Mouse (Mus musculus) megakaryocyte progenitor cell, adult 5-6 weeks (primary cell): ENCODE data around the gene Rtl3. TPM values are rescaled to one million over a fixed set of nuclear protein-coding genes. Genes with fewer than 3 reads are reported as not detected.

Experiments used
- ATAC-seq: replicated peaks from 2 replicates; pipeline ENCODE4 v1.8.0; 2016; ENCODE audit warnings: mild to moderate bottlenecking, moderate TSS enrichment, inconsistent platforms; ENCODE audit not compliant: poor library complexity
- total RNA-seq, 2 experiments: library from RNA; stranded (forward) in 1 of 2; stranded (reverse) in 1 of 2; fragments of 157-497, 149-512 nt in 1 of 2; fragments of 200-1000 nt in 1 of 2; gene quantifications; 2 replicates each; pipeline versions ENCODE4 v1.2.3 to v1.2.4; 2015 to 2017

Rtl3 gene
- total RNA-seq (2015): not detected in 2 replicates
- total RNA-seq (2017): not detected in 2 replicates

DNA sequence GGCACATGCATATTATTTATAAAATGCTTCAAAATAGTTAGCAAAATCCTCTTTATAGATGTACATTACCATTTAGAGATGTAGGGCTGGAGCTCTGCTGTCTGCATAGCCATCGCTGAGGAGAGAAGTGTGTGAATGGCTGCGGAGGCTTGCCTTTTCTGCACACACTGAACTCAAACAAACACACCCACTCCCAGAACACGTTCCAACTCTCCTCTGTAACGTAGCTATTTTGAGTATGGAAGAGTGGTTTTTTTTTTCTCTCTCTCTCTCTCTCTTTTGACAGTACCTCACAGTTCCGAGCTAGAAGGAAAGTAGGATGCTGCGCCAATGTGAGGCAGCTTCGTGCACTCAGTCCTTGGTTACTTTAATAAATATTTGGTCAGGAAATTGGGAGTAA lies at the start of gene Rtl3:
Gene Rtl3 (minus strand): TSS at position 236 of the 400 bp plus-strand sequence.
- no peak for ATAC-seq

DNA sequence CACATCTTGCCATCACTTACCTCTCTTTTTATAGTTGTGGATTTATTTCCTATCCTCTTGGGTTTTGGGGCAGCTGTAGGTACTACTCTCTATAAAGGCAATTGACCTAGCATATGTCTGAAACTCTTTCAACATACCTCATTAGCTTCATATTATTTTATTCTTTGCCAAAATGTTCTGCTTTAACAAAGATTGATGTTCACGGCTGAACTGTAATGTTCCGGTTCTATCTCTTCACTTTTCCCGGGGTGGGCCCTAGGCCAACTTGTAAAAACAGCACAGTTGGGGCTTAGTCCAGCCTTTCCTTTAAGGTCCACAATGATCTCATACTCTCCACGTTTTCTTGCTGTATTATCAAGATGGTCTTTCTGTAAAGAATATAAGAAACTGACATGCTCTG lies 31.9 kb upstream of the Rtl3 start:
- ATAC-seq: no peak

DNA sequence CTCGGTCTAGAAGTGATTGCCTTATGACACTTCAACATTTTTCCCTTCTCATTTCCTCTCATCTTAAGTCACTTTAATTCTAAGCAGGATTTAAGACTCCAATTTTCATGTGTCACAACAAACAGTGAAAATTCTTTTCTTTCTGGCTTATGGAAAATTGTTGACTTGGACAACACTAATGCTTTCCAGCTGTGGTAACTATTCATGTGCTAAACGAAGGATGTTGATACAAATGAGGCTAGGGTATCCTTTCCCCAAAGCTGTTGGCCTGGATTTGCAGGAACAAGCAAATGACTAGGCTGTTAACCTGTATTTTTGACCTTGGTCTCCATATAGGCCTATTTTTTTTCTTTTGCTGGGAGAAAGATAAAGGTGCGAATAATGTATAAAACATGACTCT lies 31.4 kb upstream of the Rtl3 start:
- ATAC-seq: no peak

DNA sequence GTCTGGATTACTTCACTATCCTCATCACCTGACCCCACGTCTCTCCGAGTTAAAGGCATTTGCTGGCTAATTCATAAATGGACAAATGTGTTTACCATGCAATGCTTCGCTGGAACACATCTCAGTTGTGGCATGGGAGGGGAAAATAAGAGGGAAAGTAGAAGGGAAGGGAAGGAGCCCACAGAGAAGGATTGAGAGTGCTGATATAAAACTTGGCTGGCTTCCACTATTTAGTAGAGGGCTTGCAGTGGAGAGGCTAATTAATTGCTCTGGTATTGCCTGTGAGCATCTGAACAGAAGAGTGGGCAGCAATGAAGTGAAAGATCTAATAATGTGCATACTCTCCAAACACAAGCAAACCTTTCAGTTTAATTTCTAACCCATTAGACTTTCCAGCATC lies 31.0 kb upstream of the Rtl3 start:
- ATAC-seq: no peak

DNA sequence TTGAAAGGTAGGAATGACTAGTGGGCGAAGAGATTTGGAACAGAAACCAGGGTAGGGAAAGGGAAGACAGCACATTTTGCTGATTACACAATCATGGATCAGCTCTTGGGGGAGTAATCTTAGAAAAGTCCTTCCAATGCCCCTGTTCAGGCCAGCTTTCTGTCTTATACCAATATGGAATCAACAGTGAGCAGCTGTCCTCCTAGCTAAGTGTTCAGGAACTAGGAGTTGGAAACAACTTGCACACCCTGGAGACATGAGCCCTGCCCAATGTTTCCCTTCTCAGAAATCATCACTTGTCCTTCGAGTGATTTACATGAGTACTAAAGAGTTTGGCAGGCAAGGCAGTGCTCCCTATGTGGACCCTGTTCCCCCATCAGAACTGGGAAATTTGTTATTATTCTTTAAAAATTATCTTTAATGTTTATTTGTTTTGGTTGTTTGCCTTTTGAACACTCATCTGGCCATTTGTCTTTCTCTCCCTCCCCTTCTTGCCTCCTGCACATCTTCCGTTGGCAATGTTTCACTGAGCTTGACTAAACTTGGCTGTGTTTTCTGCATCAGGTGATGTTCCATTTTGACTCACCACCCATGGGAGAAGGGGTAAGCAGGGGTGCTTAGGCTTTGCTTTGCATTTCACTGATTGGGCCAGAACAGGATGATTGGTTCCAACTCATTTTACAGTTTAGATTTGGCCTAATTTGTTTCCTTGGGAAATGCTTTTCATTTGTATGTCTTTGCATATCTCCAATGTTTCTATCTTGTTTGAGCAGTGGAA lies 13.3 kb upstream of the Rtl3 start:
- no peak for ATAC-seq

DNA sequence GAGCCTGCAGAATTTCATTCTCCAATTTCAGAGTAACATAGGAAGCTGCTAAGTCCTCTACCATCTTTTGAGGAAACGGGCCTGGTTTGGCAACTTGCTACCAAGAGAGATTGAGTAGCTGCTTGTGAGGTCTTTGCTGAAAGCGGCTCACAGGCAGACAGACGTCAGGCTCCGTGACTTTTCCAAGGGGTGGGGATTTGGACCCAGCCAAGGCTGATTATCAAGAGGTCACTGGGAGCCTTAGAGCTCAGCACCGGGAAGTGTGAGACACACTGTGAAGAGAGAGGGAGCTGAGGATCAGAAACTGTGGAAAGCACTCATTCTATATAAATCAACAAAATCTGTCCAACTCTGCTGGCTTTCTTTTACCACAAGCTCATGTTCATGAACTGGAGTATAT lies 853 bp downstream of the Rtl3 start:
- ATAC-seq: no peak

DNA sequence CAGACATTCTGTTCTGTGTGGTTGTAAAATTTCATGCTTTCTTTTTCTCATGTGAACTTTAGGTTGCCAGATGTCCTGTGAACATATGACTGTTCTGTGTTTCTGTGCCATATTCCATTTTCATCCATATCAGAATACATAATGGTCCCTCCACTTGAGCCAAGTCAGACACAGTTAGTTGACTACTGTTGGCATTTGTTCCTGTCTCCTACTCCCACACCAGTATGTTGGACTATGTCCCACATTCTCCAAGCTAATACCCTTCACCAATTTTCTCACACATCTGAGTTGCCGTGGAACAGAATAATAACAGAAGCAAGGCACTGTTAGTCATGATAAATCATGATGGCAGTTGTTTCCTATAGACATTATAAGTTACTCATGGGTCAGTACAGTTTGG lies 9.9 kb downstream of the Rtl3 start:
- no peak for ATAC-seq

DNA sequence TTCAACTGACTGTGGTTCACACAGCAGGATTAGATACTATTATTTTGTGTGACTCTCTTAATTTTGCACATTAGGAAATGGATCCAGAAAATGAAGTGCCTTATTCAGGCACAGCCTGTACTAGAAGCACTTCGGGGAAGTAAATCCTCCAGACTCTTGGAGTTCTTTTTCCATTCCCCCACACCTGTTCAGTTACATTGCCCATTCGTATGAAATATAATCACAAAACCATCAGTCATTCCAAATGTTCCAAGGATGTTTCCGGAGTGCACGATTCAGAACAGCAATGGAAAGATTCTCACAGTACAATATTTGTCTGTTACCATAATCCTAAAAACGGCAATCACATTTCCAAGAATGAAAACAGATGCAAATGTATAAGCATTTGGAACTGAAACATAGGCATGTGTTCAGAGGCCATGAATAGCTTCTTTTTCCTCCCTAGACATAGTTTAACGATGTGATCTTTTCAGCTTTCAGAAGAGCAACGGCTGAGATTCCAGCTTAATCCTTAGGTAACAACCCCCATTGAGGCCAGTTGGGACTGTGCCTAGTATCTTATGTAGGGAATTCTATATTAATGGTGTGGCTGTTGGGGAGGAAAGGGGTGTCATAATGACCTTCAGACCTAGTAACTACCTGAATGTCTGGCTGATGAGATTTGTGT lies 30.8 kb downstream of the Rtl3 start:
- ATAC-seq: no peak

DNA sequence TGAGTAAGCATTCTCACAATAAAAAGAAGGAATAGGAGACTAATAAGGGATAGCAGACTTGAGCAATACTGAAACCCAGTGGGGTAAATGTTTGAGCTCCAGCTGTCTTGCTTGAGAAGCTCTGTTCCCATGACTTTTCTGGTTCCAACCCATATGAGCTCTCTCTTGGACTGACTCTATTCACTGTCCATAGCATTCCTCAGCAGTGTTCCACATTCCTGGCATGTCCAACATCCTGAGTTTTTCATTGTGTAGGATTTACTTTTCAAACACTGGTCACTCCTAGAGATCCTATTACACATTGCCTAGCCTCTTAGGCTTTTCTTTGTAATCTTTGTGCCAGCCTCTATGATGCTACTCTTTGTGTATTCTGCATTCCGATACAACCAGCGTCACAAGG lies 36.1 kb downstream of the Rtl3 start:
- no peak for ATAC-seq

DNA sequence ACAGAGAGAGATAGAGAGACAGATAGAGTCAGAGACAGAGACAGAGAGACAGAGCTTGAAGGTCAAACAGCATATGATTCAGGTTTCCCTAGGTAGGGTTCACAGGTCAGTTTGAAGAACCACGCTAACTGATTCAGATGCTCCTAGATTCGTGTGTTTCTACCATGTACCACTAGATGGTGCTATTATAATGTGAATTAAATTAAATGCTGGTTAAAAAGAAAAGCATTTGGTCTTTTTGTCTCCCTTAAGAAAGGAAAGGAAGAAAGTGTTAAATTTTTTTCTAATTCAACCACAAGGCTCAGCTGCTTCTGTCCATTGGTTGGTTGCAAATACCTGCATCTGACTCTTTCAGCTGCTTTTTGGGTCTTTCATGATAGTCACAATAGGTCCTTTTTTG lies 45.8 kb downstream of the Rtl3 start:
- peak; percentile 73 for ATAC-seq

Other genes starting within 250 kb of the Rtl3 start
- gene Cysltr1, start 237.0 kb downstream of the Rtl3 start, total RNA-seq (2015): 1.6 and 2.5 TPM in 2 replicates
- 1.0 and 3.3 TPM in 2 replicates for gene Cysltr1, start 237.0 kb downstream of the Rtl3 start, total RNA-seq (2017)
- gene Lpar4, start 80.0 kb upstream of the Rtl3 start, total RNA-seq (2015): 0.17 and 0.54 TPM in 2 replicates
- 0.44 TPM in 1 of 2 replicates, not detected in the other for gene Lpar4, start 80.0 kb upstream of the Rtl3 start, total RNA-seq (2017)
- 1.5 and 1.7 TPM in 2 replicates for gene P2ry10, start 247.8 kb upstream of the Rtl3 start, total RNA-seq (2015)
- 0.62 and 1.3 TPM in 2 replicates for gene P2ry10, start 247.8 kb upstream of the Rtl3 start, total RNA-seq (2017)